Mouse (Mus musculus) adrenal gland, postnatal 0 days (tissue): ENCODE data around the gene Olfr1506. TPM values are rescaled to one million over a fixed set of nuclear protein-coding genes. Genes with fewer than 3 reads are reported as not detected.

ENCODE experiments used
- polyA plus RNA-seq: library from polyadenylated mRNA; unstranded; fragments of >200 nt; fragmentation: Nextera tagmentation; extraction: Ambion mirVana; gene quantifications from 2 replicates; pipeline ENCODE4 v1.2.1, GENCODE M21; 2015

Olfr1506 gene
- polyA plus RNA-seq: not detected in 2 replicates

GRCm38 (mm10) chr2:90224393-90224792, at the start of gene Olfr1506:
Gene Olfr1506, minus strand, starts transcription at chr2:90224493.

GRCm38 (mm10) chr2:90270932-90271331, 46.6 kb upstream of the Olfr1506 start, which contains the start of gene Olfr1271:
Gene Olfr1271, minus strand, starts transcription at chr2:90271032.

GRCm38 (mm10) chr2:90257492-90257891, 33.2 kb upstream of the Olfr1506 start, which contains the start of gene Olfr142:
Gene Olfr142, minus strand, starts transcription at chr2:90257592.

Other genes starting within 250 kb of the Olfr1506 start
- gene Olfr1261, start 233.3 kb downstream of the Olfr1506 start, polyA plus RNA-seq: not detected in 2 replicates
- gene Olfr1262, start 224.3 kb downstream of the Olfr1506 start, polyA plus RNA-seq: not detected in 2 replicates
- not detected in 2 replicates for gene Olfr1263, start 212.4 kb downstream of the Olfr1506 start, polyA plus RNA-seq
- gene Olfr1264, start 198.9 kb downstream of the Olfr1506 start, polyA plus RNA-seq: not detected in 2 replicates
- gene Olfr1265, start 189.2 kb downstream of the Olfr1506 start, polyA plus RNA-seq: not detected in 2 replicates
- gene Olfr140, start 160.9 kb downstream of the Olfr1506 start, polyA plus RNA-seq: not detected in 2 replicates
- gene Olfr1269, start 103.1 kb downstream of the Olfr1506 start, polyA plus RNA-seq: not detected in 2 replicates
- not detected in 2 replicates for gene Olfr32, start 82.2 kb downstream of the Olfr1506 start, polyA plus RNA-seq
- not detected in 2 replicates for gene Olfr1270, start 71.4 kb downstream of the Olfr1506 start, polyA plus RNA-seq
- gene Olfr142, start 33.1 kb upstream of the Olfr1506 start, polyA plus RNA-seq: not detected in 2 replicates
- gene Olfr1271, start 46.5 kb upstream of the Olfr1506 start, polyA plus RNA-seq: not detected in 2 replicates
- gene Olfr1272, start 68.3 kb upstream of the Olfr1506 start, polyA plus RNA-seq: not detected in 2 replicates
- 0.06 TPM in 1 of 2 replicates, not detected in the other for gene Gm13769, start 97.7 kb upstream of the Olfr1506 start, polyA plus RNA-seq
- gene Olfr1274-ps, start 174.2 kb upstream of the Olfr1506 start, polyA plus RNA-seq: not detected in 2 replicates